Mouse (Mus musculus) c-Kit-positive CD71-positive TER-119-negative erythroid progenitor cells, embryonic 14.5 days (primary cell): ENCODE results near the gene Zfp575.

Source experiments
- DNase-seq: peaks from one replicate; pipeline ENCODE4 v3.0.0-alpha.2; 2013; ENCODE audit warnings: low read depth

Zfp575 gene

DNA sequence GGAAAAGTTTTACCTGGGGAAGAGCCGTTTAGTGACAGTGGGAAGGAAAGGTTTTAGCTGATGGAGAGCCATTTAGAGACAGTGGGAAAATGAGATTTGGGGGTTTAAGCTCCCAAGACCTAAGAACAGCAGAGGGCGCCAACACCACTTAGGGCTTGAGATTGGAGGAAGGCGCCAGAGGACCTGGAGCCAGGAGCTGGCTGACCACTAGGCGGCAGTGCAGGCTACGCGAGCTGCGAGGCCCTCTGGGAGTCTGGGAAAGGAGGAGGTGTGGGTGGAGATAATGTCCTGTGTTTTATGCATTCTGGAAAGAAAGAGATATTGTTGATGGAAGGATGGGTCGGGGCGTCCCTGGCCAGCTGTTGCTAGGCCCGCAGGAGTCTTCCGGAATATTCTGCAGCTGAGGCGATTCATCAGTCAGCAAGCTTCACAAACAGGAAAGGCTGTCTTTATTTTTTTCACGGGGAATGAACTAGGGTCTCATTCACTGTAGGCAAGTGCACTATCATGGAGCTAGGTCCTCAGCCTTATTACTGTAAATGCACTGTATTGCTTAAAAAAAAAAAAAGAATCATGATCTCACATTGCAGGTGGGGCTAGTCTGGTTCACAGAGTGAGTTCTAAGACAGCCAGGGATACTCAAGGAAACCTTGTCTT lies 13.6 kb upstream of the Zfp575 start:
- peak; percentile 94 for DNase-seq

DNA sequence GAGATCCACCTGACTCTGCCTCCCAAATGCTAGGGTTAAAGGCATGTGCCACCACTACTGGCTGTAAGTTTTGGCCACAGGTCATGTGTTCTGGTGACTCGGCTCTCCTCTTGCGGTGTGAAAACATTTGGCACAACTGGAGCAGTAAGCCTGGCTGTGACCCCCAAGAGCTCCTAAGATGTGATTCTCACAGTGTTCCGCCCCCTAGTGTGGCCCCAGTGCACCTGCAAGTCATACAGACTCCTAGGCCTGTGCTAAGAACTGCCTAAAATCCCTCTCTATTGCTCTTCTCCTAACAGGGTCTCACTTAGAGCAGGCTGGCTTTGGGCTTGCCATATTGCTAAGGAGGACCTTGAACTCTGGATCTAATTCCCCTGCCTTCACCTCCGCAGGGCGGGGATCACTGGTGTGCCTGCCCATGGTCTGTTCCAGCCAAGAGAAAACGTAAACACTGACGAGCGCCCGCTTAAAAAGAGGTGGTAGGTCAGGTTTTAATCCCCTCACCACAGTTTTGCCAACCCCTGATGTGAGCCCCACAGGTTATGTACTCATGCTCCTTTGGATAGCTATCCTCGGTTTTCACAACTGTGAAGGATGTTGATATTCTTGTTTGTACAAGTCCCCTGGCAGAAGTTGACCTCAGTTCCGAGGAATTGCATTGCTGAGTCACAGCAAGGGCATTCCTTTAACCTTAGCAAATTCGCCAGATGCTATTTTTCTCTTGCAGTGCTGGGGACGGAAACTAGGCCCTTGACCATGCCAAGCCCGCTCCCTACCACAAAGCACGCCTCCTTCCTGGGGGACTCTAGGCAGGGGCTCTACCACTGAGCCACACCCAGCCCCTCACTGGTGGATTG lies 12.0 kb upstream of the Zfp575 start:
- DNase-seq, result no peak

DNA sequence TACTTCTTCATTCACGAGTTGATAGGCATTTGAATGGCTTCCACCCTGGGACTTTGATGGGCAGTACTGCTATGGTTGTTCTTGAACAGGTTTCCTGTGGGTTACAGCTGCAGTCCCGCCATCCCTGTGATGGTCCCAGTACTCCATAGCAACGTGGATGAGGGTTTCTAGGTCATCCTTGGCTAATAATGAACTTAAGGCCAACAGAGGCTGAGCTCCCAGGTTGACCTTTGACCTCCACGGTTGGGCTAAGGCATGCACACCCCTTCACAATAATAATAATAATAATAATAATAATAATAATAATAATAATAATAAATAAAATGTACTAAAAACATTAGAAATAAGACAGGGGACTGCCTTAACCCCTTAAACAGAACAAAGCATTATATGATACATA lies 10.7 kb upstream of the Zfp575 start:
- no peak for DNase-seq

- no peak for DNase-seq
These were observed 8.0 kb upstream of the Zfp575 start for GRCm38 (mm10) chr7:24595464-24595863.

DNA sequence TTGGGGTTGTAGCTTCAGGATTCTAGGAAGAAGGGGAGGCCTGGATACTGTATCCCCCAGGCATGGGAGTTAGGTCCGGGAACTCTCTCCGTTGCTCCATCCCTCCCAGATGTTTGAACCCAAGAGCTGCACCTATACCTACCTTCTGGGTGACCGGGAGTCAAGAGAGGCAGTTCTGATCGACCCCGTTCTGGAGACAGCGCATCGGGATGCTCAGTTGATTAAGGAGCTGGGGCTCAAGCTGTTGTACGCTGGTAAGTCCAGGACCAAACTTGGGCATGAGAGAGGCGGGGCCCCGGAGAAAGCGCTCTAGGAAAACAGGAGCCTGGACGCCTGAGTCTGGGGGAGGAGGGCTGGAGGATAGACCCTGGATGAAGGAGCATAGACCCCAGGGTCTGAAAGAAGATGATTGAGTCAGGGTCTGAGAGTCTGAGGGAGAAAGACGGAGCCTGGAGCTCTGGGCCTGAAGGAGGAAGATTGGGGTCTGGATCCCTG lies 6.9 kb upstream of the Zfp575 start:
- DNase-seq, result no peak

DNA sequence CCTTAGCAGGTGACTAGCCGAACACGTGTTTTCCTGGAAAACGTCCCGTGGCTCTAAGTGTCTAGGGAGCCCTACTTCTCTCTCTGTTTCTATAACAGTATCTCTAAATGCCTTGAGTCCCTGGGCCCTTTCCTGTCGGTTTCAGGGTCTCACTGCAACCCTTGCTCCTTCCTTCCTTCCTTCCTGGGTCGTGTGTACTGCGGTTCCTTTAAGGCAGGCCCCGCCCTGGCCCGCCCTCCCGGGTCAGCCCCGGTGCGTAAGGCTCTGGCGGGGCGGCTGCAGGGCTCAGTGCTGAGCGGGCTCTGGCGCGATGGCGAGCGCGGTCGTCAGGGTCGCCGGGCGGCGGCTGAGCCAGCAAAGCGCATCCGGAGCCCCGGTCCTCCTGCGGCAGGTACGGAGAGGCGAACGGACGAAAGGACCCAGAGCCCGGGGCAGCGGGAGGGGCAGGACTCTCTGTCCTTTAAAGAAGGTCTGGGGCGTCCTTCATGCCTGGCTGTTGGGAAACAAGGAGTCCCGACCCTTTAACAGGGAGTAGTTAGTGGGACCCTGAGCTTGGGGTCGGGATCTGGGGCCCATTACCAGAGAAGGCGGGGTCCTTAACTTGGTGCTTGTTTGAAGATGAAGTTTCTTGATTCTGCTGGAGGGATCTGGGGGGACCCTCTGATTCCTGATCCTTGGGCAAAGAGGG lies 6.3 kb upstream of the Zfp575 start:
- DNase-seq, result peak; percentile 60

- no peak for DNase-seq
These were observed 5.3 kb upstream of the Zfp575 start for GRCm38 (mm10) chr7:24592781-24593180.

DNA sequence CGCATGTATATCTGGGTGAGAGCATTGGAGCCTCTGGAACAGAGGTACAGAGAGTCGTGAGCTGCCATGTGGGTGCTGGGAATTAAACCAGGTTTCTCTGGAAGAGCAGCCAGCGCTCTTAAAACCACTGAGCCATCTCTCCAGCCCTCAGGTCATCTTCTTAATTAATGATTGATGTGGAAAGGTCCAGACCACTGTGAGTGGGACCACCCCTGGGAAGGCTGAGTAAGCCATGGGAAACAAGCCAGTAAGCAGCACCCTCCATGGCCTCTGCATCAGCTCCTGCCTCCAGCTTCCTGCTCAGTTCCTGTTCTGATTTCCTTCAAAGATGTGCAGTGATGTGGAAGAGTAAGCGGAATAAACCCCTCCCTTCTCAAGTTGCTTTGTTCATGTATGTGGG lies 4.7 kb upstream of the Zfp575 start:
- DNase-seq, result no peak

DNA sequence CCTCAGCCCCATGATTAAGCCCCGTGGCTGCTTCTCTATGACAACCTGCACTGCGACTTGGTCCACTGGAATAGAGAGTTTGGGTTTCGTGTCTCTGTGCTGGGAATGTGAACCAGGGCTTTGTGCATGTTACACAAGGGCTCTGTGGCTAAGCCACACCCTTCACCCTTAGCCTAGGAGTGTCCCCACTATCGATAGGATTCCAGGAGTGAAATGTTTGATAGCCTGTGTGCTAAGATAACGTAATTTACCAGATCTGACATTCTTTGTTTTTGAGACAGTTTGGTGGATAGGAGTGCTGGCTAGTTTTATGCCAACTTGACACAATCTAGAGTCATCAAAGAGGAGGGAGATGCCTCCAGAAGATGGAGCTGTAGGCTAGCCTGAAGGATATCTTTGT lies 4.3 kb upstream of the Zfp575 start:
- peak; percentile 58 for DNase-seq

DNA sequence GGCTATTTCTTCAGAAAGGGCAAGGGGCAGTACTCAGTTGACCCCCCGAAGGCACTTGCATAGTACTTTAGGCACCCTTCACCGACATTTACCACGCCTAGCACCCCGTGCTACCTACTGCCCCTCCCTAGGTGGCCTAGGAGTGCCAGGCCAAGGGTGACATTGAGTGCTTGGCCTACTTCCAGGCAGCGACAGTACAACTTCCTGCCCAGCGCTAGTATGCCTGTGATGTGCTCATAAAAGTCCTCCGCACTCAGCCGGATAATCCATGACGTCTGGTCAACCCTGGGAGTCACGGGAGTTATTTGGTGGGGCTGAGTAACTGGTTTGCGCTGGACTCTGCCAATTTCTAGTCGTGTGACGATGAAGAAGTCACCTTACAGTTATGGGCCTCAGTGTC lies 895 bp upstream of the Zfp575 start:
- DNase-seq, result no peak

DNA sequence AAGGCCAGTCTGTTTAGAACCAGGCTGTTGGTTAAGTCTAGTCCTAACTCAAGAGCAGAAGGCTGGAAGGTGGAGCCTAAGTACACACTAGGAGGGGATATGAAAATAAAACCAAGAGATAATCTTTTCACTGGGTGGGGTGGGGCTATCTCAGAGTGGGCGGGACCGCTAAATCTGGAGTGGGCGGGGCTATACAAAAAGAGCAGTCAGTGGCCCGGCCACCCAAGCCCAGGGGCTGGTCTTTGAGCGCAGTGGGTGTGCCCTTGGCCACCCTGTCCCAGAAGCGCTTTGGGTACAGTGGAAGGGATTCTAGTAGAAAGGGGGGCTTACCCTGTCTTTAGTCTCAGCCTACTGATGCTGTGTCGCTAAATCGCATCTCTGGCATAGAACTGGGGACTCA lies 613 bp downstream of the Zfp575 start:
- peak; percentile 59 for DNase-seq

GRCm38 (mm10) chr7:24585995-24586394 lies 1.4 kb downstream of the Zfp575 start:
- no peak for DNase-seq

DNA sequence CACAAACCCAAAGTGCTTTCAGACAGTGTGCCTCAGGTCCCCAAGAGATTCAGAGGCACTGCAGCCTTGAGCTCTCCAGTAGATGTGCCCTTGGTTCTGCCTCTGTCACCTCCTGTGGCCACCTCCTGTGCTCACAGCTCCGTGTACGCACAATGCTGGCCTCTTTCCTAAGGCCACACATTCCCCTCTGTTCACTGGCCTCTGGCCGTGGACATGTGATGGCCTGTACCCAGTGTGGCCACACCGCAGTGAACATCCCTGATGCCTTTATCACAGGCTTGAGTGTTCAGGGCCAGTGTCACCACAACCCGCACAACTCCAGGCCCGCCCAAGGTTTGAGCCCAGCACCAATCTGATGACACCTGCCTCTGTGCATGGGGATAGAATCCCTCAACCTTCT lies 2.6 kb downstream of the Zfp575 start:
- DNase-seq, result no peak

DNA sequence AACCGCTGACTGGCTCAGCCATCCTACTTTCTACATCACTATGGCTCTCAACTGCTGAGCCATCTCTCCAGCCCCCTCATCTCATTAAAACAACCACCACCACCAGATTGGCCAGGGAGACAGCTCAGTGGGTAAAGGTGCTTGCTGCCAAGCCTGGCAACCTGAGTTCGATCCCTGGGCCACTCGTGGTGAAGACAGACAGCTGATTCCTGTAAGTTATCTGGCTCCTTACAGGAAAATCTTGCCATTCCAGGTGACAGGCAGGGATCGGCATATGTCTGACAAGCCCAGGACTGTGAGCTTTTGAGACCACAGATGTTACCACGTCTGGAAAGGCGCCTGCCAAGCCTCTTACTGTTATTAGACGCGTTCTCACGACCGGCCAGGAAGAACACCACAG lies 9.6 kb downstream of the Zfp575 start:
- DNase-seq, result no peak

GRCm38 (mm10) chr7:24574224-24574796 lies 13.1 kb downstream of the Zfp575 start:
- no peak for DNase-seq

GRCm38 (mm10) chr7:24572455-24572854 lies 15.0 kb downstream of the Zfp575 start:
- DNase-seq, result no peak

DNA sequence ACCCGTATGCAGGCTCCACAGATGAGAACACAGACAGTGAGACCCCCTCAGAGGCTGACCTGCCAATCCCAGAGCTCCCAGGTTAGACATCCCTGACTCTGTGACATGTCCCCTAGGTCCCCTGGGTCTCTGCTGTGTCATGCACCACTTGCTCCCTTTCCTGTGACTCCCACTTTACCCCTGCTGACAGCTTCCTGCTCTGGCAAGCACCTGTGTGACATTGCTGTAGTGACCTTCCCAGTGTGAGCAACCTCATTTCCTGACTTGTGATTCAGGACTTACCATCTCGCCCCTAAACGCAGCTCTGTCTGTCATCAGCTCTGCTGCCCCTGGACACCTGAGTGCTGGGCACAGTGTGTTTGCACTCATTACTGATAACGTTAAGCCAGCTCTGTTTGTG lies 16.4 kb downstream of the Zfp575 start:
- no peak for DNase-seq

DNA sequence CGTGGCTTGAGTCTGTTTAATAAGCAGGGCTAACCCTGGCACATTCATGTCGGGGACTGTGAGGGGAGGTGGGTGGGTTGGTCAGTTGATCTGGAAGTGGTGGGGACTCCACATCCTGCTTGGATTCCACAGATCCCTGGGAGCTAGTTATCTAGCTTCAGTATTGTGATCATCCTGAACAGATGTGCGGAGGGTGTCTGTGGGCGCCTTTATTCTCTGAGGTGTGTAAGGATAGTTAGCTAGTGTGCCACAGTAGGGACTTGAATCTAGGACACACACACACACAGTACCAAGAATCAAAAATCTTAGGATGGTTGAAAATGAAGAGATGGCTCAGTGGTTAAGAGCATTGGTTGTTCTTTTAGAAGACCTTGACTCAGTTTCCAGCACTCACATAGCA lies 18.9 kb downstream of the Zfp575 start:
- DNase-seq, result no peak

DNA sequence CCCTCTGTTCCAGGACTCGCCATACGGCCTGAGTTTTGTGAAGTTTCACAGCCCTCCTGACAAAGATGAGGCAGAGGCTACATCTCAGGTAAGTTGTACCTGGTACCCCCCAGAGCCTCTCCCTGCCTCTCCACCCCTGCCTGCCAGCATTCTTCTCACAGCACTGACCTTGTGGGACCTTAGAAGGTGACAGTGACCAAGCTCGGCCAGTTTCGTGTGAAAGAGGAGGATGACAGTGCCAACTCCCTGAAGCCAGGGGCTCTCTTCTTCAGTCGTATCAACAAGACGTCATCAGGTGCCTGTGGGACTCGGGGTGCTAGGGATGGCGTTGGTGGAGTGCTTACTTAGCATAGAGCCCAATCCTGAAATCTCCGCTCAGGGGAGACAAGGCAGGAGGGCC lies 21.2 kb downstream of the Zfp575 start:
- DNase-seq, result no peak

DNA sequence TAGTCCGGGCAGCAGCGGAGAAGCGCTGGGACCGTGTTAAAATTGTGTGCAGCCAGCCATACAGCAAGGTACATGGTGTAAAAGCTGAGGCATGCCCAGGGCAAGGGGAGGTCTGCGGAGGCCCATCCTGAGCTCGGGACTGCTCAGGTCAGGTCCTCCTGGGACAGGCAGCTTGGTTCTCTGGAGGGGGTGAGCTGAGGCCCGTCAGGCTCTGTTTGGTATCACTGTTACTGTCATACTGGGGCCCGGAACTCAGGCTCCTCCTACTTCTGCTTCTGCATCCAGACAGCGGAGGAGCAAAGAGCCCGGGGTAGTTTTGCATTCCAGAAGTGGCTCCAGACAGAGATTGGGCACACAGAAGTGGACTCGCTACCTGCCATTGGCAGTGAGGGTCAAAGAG lies 21.8 kb downstream of the Zfp575 start:
- DNase-seq, result no peak

GRCm38 (mm10) chr7:24564607-24565265 lies 22.7 kb downstream of the Zfp575 start:
- DNase-seq, result no peak

DNA sequence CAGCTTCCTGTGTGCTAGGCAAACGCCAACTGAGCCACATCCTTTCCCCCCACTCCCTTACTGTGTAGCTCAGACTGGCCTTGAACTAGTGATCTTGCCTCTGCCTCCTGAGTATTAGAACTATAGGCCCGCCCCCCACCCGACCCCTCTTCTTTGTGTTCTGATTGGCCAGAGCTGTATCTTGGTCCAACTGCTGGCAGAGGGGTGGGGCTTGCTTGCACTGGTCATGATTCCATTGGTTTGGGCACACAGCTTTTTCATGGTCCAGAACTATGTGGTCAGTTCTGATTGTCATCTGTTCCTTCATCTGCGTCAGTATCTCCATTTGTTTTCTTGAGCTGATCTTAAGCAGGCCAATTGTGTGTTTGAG lies 23.6 kb downstream of the Zfp575 start:
- no peak for DNase-seq
